Mouse (Mus musculus): ENCODE results near the gene Slc22a14. TPM values are rescaled to one million over a fixed set of nuclear protein-coding genes. Genes with fewer than 3 reads are reported as not detected.

The Slc22a14 gene
- polyA plus RNA-seq, 1 experiment from 2014 or later = not detected

- Histone ChIP-seq H3K27ac (replicated peaks) (no peak overlapping the region), H3K4me2 (replicated peaks) (no peak overlapping the region), H3K4me3 (no peak overlapping the region), H3K36me3 (no peaks in the 10 kb centered on the region), H3K4me1 (no peaks in the 10 kb centered on the region), H3K9ac (replicated peaks) (no peak overlapping the region), H3K27me3 (0 out of 2 replicates have a peak, but pooled peaks cover 3% of the 10 kb centered on the region), H3K9me3 (no peaks in the 10 kb centered on the region)
- no peak for ATAC-seq (ENCODE audit: low FRiP score, low read depth)
- 49% methylated on average over 10 of the region's 10 CpGs for WGBS
Observed at GRCm38 (mm10) chr9:119145137-119145536, 220.2 kb downstream of the Slc22a14 start.

GRCm38 (mm10) chr9:119144696-119145095, 220.7 kb downstream of the Slc22a14 start:
- H3K27me3 ChIP-seq = 0 out of 2 replicates have a peak, but pooled peaks cover 3% of the 10 kb centered on the region
- no peaks in the 10 kb centered on the region for H3K9me3 ChIP-seq
- WGBS = 94% methylated on average over 8 of the region's 8 CpGs
- H3K4me3 ChIP-seq = no peak overlapping the region
- H3K4me1 ChIP-seq = no peaks in the 10 kb centered on the region
- ATAC-seq (ENCODE audit: low FRiP score, low read depth) = no peak
- no peak overlapping the region for H3K27ac ChIP-seq (replicated peaks)
- no peak overlapping the region for H3K4me2 ChIP-seq (replicated peaks)
- no peak overlapping the region for H3K9ac ChIP-seq (replicated peaks)
- H3K36me3 ChIP-seq = no peaks in the 10 kb centered on the region

- 76% methylated on average over 9 of the region's 9 CpGs for WGBS
- Histone ChIP-seq H3K9me3 (no peaks in the 10 kb centered on the region), H3K27me3 (0 out of 2 replicates have a peak, but pooled peaks cover 3% of the 10 kb centered on the region), H3K9ac (replicated peaks) (no peak overlapping the region), H3K36me3 (no peaks in the 10 kb centered on the region), H3K4me1 (no peaks in the 10 kb centered on the region), H3K27ac (replicated peaks) (no peak overlapping the region), H3K4me2 (replicated peaks) (no peak overlapping the region), H3K4me3 (no peak overlapping the region)
- ATAC-seq (ENCODE audit: low FRiP score, low read depth) = no peak
Observed at GRCm38 (mm10) chr9:119143372-119143771, 222.0 kb downstream of the Slc22a14 start.

- Histone ChIP-seq H3K36me3 (no peaks in the 10 kb centered on the region), H3K4me3 (no peak overlapping the region), H3K4me2 (replicated peaks) (no peak overlapping the region), H3K4me1 (no peaks in the 10 kb centered on the region), H3K9me3 (no peaks in the 10 kb centered on the region), H3K27ac (replicated peaks) (no peak overlapping the region), H3K9ac (replicated peaks) (no peak overlapping the region), H3K27me3 (0 out of 2 replicates have a peak, but pooled peaks cover 3% of the 10 kb centered on the region)
- ATAC-seq (ENCODE audit: low FRiP score, low read depth) = no peak
- 92% methylated on average over 5 of the region's 5 CpGs for WGBS
Observed at GRCm38 (mm10) chr9:119142066-119142465, 223.3 kb downstream of the Slc22a14 start.

GRCm38 (mm10) chr9:119138836-119139235, 226.5 kb downstream of the Slc22a14 start:
- Histone ChIP-seq H3K36me3 (no peaks in the 10 kb centered on the region), H3K9ac (replicated peaks) (no peak overlapping the region), H3K4me2 (replicated peaks) (no peak overlapping the region), H3K4me3 (no peak overlapping the region), H3K9me3 (no peaks in the 10 kb centered on the region), H3K4me1 (no peaks in the 10 kb centered on the region), H3K27ac (replicated peaks) (no peak overlapping the region), H3K27me3 (no peaks in the 10 kb centered on the region)
- no peak for ATAC-seq (ENCODE audit: low FRiP score, low read depth)
- WGBS = 86% methylated on average over 2 of the region's 2 CpGs

GRCm38 (mm10) chr9:119130692-119131091, 234.7 kb downstream of the Slc22a14 start:
- ATAC-seq (ENCODE audit: low FRiP score, low read depth) = no peak
- Histone ChIP-seq H3K36me3 (no peaks in the 10 kb centered on the region), H3K4me1 (no peaks in the 10 kb centered on the region), H3K27me3 (0 out of 2 replicates have a peak, but pooled peaks cover 3% of the 10 kb centered on the region), H3K27ac (replicated peaks) (no peak overlapping the region), H3K9me3 (no peaks in the 10 kb centered on the region), H3K9ac (replicated peaks) (no peak overlapping the region), H3K4me3 (no peak overlapping the region), H3K4me2 (replicated peaks) (no peak overlapping the region)
- WGBS = 64% methylated on average over 5 of the region's 5 CpGs

GRCm38 (mm10) chr9:119128436-119129181, 236.7 kb downstream of the Slc22a14 start:
- H3K27ac ChIP-seq (replicated peaks) = no peak overlapping the region
- no peak for ATAC-seq (ENCODE audit: low FRiP score, low read depth)
- H3K4me2 ChIP-seq (replicated peaks) = no peak overlapping the region
- 0 out of 2 replicates have a peak, but pooled peaks cover 3% of the 10 kb centered on the region for H3K27me3 ChIP-seq
- H3K36me3 ChIP-seq = no peaks in the 10 kb centered on the region
- H3K9me3 ChIP-seq = no peaks in the 10 kb centered on the region
- WGBS = 82% methylated on average over 12 of the region's 12 CpGs
- H3K9ac ChIP-seq (replicated peaks) = no peak overlapping the region
- H3K4me1 ChIP-seq = no peaks in the 10 kb centered on the region
- no peak overlapping the region for H3K4me3 ChIP-seq

GRCm38 (mm10) chr9:119122596-119123369, 242.6 kb downstream of the Slc22a14 start:
- H3K27ac ChIP-seq (replicated peaks) = no peak overlapping the region
- H3K4me1 ChIP-seq = no peaks in the 10 kb centered on the region
- H3K4me3 ChIP-seq = no peak overlapping the region
- no peak overlapping the region for H3K4me2 ChIP-seq (replicated peaks)
- H3K27me3 ChIP-seq = no peaks in the 10 kb centered on the region
- no peak for ATAC-seq (ENCODE audit: low FRiP score, low read depth)
- 87% methylated on average over 18 of the region's 18 CpGs for WGBS
- no peaks in the 10 kb centered on the region for H3K36me3 ChIP-seq
- no peaks in the 10 kb centered on the region for H3K9me3 ChIP-seq
- no peak overlapping the region for H3K9ac ChIP-seq (replicated peaks)

- no peak overlapping the region for H3K9ac ChIP-seq (replicated peaks)
- no peaks in the 10 kb centered on the region for H3K36me3 ChIP-seq
- H3K27me3 ChIP-seq = no peaks in the 10 kb centered on the region
- H3K4me3 ChIP-seq = no peak overlapping the region
- no peak overlapping the region for H3K4me2 ChIP-seq (replicated peaks)
- WGBS = 85% methylated on average over 3 of the region's 3 CpGs
- no peaks in the 10 kb centered on the region for H3K9me3 ChIP-seq
- no peaks in the 10 kb centered on the region for H3K4me1 ChIP-seq
- H3K27ac ChIP-seq (replicated peaks) = no peak overlapping the region
- no peak for ATAC-seq (ENCODE audit: low FRiP score, low read depth)
Observed at GRCm38 (mm10) chr9:119120168-119120560, 245.2 kb downstream of the Slc22a14 start.

Other genes with a start within 250 kb of the Slc22a14 start
- gene Acaa1b, start 208.5 kb downstream of the Slc22a14 start, polyA plus RNA-seq (2016; fragmentation: Nextera tagmentation; extraction: Ambion mirVana) = 0.54 and 1.9 TPM in 2 replicates
- gene Gm47289, start 206.4 kb downstream of the Slc22a14 start, polyA plus RNA-seq (2016; fragmentation: Nextera tagmentation; extraction: Ambion mirVana) = not detected in 2 replicates
- not detected in 2 replicates for gene Slc22a13, start 156.5 kb downstream of the Slc22a14 start, polyA plus RNA-seq (2016; fragmentation: Nextera tagmentation; extraction: Ambion mirVana)
- 20.9 and 24.1 TPM in 2 replicates for gene Oxsr1, start 43.1 kb downstream of the Slc22a14 start, polyA plus RNA-seq (2016; fragmentation: Nextera tagmentation; extraction: Ambion mirVana)
- gene Acaa1a, start 25.9 kb downstream of the Slc22a14 start, polyA plus RNA-seq (2016; fragmentation: Nextera tagmentation; extraction: Ambion mirVana) = 79.1 and 82.2 TPM in 2 replicates
- gene Myd88, start 24.1 kb downstream of the Slc22a14 start, polyA plus RNA-seq (2016; fragmentation: Nextera tagmentation; extraction: Ambion mirVana) = 5.7 and 6.2 TPM in 2 replicates
- 5.0 and 5.7 TPM in 2 replicates for gene Xylb, start 8.2 kb downstream of the Slc22a14 start, polyA plus RNA-seq (2016; fragmentation: Nextera tagmentation; extraction: Ambion mirVana)
- gene Acvr2b, start 36.6 kb upstream of the Slc22a14 start, polyA plus RNA-seq (2016; fragmentation: Nextera tagmentation; extraction: Ambion mirVana) = 109 and 116 TPM in 2 replicates
- gene Exog, start 79.4 kb upstream of the Slc22a14 start, polyA plus RNA-seq (2016; fragmentation: Nextera tagmentation; extraction: Ambion mirVana) = 38.1 and 45.1 TPM in 2 replicates
- 0.18 and 0.33 TPM in 2 replicates for gene Scn5a, start 213.5 kb upstream of the Slc22a14 start, polyA plus RNA-seq (2016; fragmentation: Nextera tagmentation; extraction: Ambion mirVana)

Measured in midbrain, embryonic 12.5 days (tissue).